Mouse (Mus musculus): ENCODE results near the gene Tm6sf2.

DNA sequence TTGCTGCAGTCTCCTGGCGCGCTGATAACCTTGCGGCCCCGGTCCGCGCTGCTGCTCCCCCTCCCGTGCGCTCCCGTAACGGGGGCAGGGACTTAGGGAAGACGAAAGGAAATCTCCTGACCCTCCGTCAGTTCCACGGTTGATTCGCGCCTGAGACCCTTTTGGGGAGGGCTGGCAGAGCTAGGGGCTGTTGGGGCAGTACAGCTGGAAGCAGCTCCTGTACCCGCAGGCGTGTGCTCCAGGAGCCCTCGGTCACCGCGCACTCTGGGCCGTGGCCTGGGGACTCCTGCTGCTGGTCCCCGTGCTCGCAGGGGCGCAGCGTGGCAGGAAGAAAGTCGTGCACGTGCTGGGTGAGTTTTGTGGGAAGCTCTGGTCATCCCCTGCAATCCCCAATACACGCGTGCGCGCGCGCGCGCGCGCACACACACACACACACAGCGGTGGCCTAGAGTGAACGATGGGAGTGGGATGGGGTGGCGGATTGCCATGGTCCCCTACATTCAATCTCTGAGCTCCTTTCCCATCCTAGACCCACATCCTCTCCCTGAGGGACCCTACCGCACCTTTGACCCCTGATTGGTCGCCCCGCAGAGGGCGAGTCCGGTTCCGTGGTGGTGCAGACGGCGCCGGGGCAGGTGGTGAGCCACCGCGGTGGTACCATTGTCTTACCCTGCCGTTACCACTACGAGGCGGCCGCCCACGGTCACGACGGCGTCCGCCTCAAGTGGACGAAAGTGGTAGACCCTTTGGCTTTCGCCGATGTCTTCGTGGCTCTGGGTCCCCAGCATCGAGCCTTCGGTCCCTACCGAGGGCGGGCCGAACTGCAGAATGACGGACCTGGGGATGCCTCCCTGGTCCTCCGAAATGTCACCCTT, 11.7 kb downstream of the Tm6sf2 start:
- TF ChIP-seq POLR2AphosphoS2 (IDR thresholded peaks at IDR 0.05; ENCODE audit: insufficient read length, low read depth) = no peak
- no peak for TF ChIP-seq POLR2A (IDR thresholded peaks at IDR 0.05; ENCODE audit: insufficient read length, low read depth)
- no peak for TF ChIP-seq TCF3 (IDR thresholded peaks at IDR 0.05; ENCODE audit: insufficient read length, low read depth)
- TF ChIP-seq TCF12 (IDR thresholded peaks at IDR 0.05; ENCODE audit: insufficient read depth, poor library complexity, severe bottlenecking) = no peak
